Mouse (Mus musculus): ENCODE data around the gene Nlgn3.
"Not testable (repeated sequence)": the region's sequence is repeated elsewhere in the genome, so short reads cannot be mapped to it uniquely, and the experiment has no call there.

The Nlgn3 gene

GRCm38 (mm10) chrX:101300427-101301030, 1.6 kb downstream of the Nlgn3 start:
- DNase-seq (ENCODE audit: low spot score): no peak

GRCm38 (mm10) chrX:101301654-101302053, 2.7 kb downstream of the Nlgn3 start:
- no peak for DNase-seq (ENCODE audit: low spot score)

- DNase-seq (ENCODE audit: low spot score): no peak
Observed at GRCm38 (mm10) chrX:101304646-101305045, 5.7 kb downstream of the Nlgn3 start.

GRCm38 (mm10) chrX:101309299-101309698, 10.3 kb downstream of the Nlgn3 start:
- no peak for DNase-seq (ENCODE audit: low spot score)

GRCm38 (mm10) chrX:101313625-101314359, 14.8 kb downstream of the Nlgn3 start:
- DNase-seq (ENCODE audit: low spot score): no peak

- DNase-seq (ENCODE audit: low spot score): no peak
Observed at GRCm38 (mm10) chrX:101319775-101320174, 20.8 kb downstream of the Nlgn3 start.

GRCm38 (mm10) chrX:101325989-101326899, 27.3 kb downstream of the Nlgn3 start:
- no peak for DNase-seq (ENCODE audit: low spot score)

- peak; percentile 61 for DNase-seq (ENCODE audit: low spot score)
Observed at GRCm38 (mm10) chrX:101329372-101330028, 30.5 kb downstream of the Nlgn3 start.

GRCm38 (mm10) chrX:101332031-101332374, 33.0 kb downstream of the Nlgn3 start:
- no peak for DNase-seq (ENCODE audit: low spot score)

GRCm38 (mm10) chrX:101332375-101333211, 33.6 kb downstream of the Nlgn3 start:
- DNase-seq (ENCODE audit: low spot score): peak; percentile 61

GRCm38 (mm10) chrX:101334606-101335005, 35.6 kb downstream of the Nlgn3 start:
- no peak for DNase-seq (ENCODE audit: low spot score)

- no peak for DNase-seq (ENCODE audit: low spot score)
Observed at GRCm38 (mm10) chrX:101338666-101339065, 39.7 kb downstream of the Nlgn3 start.

GRCm38 (mm10) chrX:101342837-101343236, 43.9 kb downstream of the Nlgn3 start:
- not testable (repeated sequence) for DNase-seq (ENCODE audit: low spot score)

GRCm38 (mm10) chrX:101345456-101345855, 46.5 kb downstream of the Nlgn3 start:
- no peak for DNase-seq (ENCODE audit: low spot score)

- no peak for DNase-seq (ENCODE audit: low spot score)
Observed at GRCm38 (mm10) chrX:101346475-101346874, 47.5 kb downstream of the Nlgn3 start.

- no peak for DNase-seq (ENCODE audit: low spot score)
Observed at GRCm38 (mm10) chrX:101351188-101351587, 52.2 kb downstream of the Nlgn3 start.

GRCm38 (mm10) chrX:101358902-101359301, 59.9 kb downstream of the Nlgn3 start:
- not testable (repeated sequence) for DNase-seq (ENCODE audit: low spot score)

- no peak for DNase-seq (ENCODE audit: low spot score)
Observed at GRCm38 (mm10) chrX:101369001-101369400, 70.0 kb downstream of the Nlgn3 start.

GRCm38 (mm10) chrX:101370573-101370972, 71.6 kb downstream of the Nlgn3 start:
- DNase-seq (ENCODE audit: low spot score): no peak

- DNase-seq (ENCODE audit: low spot score): no peak
Observed at GRCm38 (mm10) chrX:101372946-101373345, 74.0 kb downstream of the Nlgn3 start.
